Mouse (Mus musculus): ENCODE results near the gene Apoa4. TPM values are rescaled to one million over a fixed set of nuclear protein-coding genes. Genes with fewer than 3 reads are reported as not detected.
A peak's percentile ranks its signal among the peaks of the same experiment; 100 is the strongest.

The Apoa4 gene
- total and polyA plus RNA-seq, 3 experiments: not detected

DNA sequence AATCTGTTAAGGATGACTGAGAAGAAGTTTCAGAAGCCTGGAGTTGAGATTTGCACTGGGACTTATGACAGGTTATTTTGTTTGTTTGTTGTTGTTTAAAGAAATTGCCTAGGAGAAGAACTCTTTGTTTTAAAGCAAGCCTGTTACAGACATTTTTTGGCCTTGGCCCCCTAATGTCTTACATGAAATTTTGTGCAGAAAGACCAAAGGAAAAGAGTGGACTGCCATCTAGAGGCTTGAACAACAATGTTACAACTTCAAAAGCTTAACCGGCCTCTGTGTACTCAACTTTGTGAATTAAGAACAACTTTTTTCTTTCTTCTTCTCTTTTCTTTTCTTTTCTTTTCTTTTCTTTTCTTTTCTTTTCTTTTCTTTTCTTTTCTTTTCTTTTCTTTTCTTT is 48.9 kb upstream of the Apoa4 start:
- peak; percentile 62 for DNase-seq (ENCODE audit: extremely low read depth)
- in situ Hi-C loops (cut with MboI; ENCODE audit: low pct_ligation_motif_present, low pct_unique_long_range_greater_than_20kb, low sequenced_read_pairs): no loop called here
- peaks cover 0 to 15% of the 10 kb centered on the region in 2 experiments; a peak in 3 of 4 replicates for H3K4me1 ChIP-seq (ENCODE audit: control insufficient read depth in 1 of 2, insufficient read depth in 2 of 2)
- H3K9me3 ChIP-seq (replicated peaks; ENCODE audit: low read length): no peaks in the 10 kb centered on the region
- no peak overlapping the region for H3K27ac ChIP-seq (ENCODE audit: insufficient read depth, low read depth)
- peaks cover 37 to 77% of the 10 kb centered on the region in 2 experiments for H3K36me3 ChIP-seq (replicated peaks in 1 of 2; ENCODE audit: control insufficient read depth in 1 of 2, insufficient read depth in 1 of 2, low read length in 1 of 2)
- dilution Hi-C loops (cut with MboI; ENCODE audit: extremely low pct_ligation_motif_present, extremely low pct_unique_long_range_greater_than_20kb, low sequenced_read_pairs): no loop called here
- H3K4me3 ChIP-seq (replicated peaks in 1 of 3; ENCODE audit: low read depth in 2 of 3, low read length in 2 of 3, poor library complexity in 1 of 3): no peak overlapping the region
- H3K4me2 ChIP-seq (ENCODE audit: insufficient read depth, low read depth, poor library complexity, severe bottlenecking): no peak overlapping the region
- no peaks in the 10 kb centered on the region for H3K79me2 ChIP-seq (replicated peaks; ENCODE audit: control insufficient read depth, extremely low read depth, insufficient read depth, poor library complexity, severe bottlenecking)
- H3K27me3 ChIP-seq (replicated peaks): no peaks in the 10 kb centered on the region
- H3K9ac ChIP-seq (ENCODE audit: insufficient read depth, low read depth): no peak overlapping the region
- no peak for TF ChIP-seq ZNF384 (IDR thresholded peaks at IDR 0.05; ENCODE audit: low read depth, low read length)
- TF ChIP-seq TBP (conservative IDR thresholded peaks at IDR 0.05; ENCODE audit: low read depth, low read length): no peak
- TF ChIP-seq JUND (conservative IDR thresholded peaks at IDR 0.05; ENCODE audit: low read depth, low read length): no peak
- TF ChIP-seq CTCF (conservative IDR thresholded peaks at IDR 0.05 in 1 of 2, IDR thresholded peaks at IDR 0.05 in 1 of 2; ENCODE audit: low read depth in 2 of 2, low read length in 2 of 2): peak in 1 of 2 experiments; percentile 88; a peak in 2 of 4 replicates
- no peak for TF ChIP-seq POLR2A (IDR thresholded peaks at IDR 0.05; ENCODE audit: low read depth, low read length)
- no peak for TF ChIP-seq SIN3A (IDR thresholded peaks at IDR 0.05; ENCODE audit: low read length)
- no peak for TF ChIP-seq TCF12 (IDR thresholded peaks at IDR 0.05; ENCODE audit: low read depth, low read length)
- no peak for TF ChIP-seq MAX (IDR thresholded peaks at IDR 0.05; ENCODE audit: low read length)
- TF ChIP-seq E2F4 (IDR thresholded peaks at IDR 0.05; ENCODE audit: insufficient replicate concordance, low read depth, low read length): no peak
- TF ChIP-seq BHLHE40 (IDR thresholded peaks at IDR 0.05; ENCODE audit: low read depth, low read length): no peak
- peak; percentile 68 for TF ChIP-seq ZC3H11A (IDR thresholded peaks at IDR 0.05; ENCODE audit: low read depth, low read length)
- TF ChIP-seq RAD21 (IDR thresholded peaks at IDR 0.05; ENCODE audit: low read depth, low read length): peak; percentile 87
- TF ChIP-seq MAZ (IDR thresholded peaks at IDR 0.05; ENCODE audit: low read depth, low read length): no peak
- peak; percentile 83 for TF ChIP-seq SMC3 (IDR thresholded peaks at IDR 0.05; ENCODE audit: low read depth, low read length)
- no peak for TF ChIP-seq PAX5 (IDR thresholded peaks at IDR 0.05; ENCODE audit: low read length)

DNA sequence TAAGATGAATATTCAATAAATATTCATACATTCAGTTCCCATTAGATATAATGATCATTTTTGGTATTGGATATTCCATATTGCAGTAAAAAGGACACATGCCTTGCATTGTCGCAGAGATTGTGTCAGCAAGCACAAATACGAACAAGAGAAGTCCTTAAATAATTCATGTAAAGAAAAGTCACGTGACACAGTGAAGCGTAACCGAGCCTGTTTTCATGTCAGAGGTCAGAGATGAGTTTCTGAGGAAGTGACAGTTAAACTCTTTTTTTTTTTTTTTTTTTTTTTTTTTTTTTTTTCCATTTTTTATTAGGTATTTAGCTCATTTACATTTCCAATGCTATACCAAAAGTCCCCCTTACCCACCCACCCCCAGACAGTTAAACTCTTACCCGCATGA is 47.9 kb upstream of the Apoa4 start:
- H3K27ac ChIP-seq (ENCODE audit: insufficient read depth, low read depth): no peak overlapping the region

More for the DNA sequence above, 47.9 kb upstream of the Apoa4 start:
- dilution Hi-C loops (cut with MboI; ENCODE audit: extremely low pct_ligation_motif_present, extremely low pct_unique_long_range_greater_than_20kb, low sequenced_read_pairs): no loop called here
- Histone ChIP-seq H3K79me2 (replicated peaks; ENCODE audit: control insufficient read depth, extremely low read depth, insufficient read depth, poor library complexity, severe bottlenecking) (no peaks in the 10 kb centered on the region), H3K4me2 (ENCODE audit: insufficient read depth, low read depth, poor library complexity, severe bottlenecking) (no peak overlapping the region), H3K4me1 (ENCODE audit: control insufficient read depth in 1 of 2, insufficient read depth in 2 of 2) (peaks cover 0 to 17% of the 10 kb centered on the region in 2 experiments; a peak in 3 of 4 replicates), H3K27me3 (replicated peaks) (no peaks in the 10 kb centered on the region), H3K9ac (ENCODE audit: insufficient read depth, low read depth) (no peak overlapping the region), H3K4me3 (replicated peaks in 1 of 3; ENCODE audit: low read depth in 2 of 3, low read length in 2 of 3, poor library complexity in 1 of 3) (no peak overlapping the region), H3K36me3 (replicated peaks in 1 of 2; ENCODE audit: control insufficient read depth in 1 of 2, insufficient read depth in 1 of 2, low read length in 1 of 2) (peaks cover 41 to 77% of the 10 kb centered on the region in 2 experiments), H3K9me3 (replicated peaks; ENCODE audit: low read length) (no peaks in the 10 kb centered on the region)
- in situ Hi-C loops (cut with MboI; ENCODE audit: low pct_ligation_motif_present, low pct_unique_long_range_greater_than_20kb, low sequenced_read_pairs): no loop called here
- DNase-seq (ENCODE audit: extremely low read depth): peak; percentile 39
- TF ChIP-seq USF2 (conservative IDR thresholded peaks at IDR 0.05; ENCODE audit: low read depth, low read length): peak; percentile 83
- peak; percentile 86 for TF ChIP-seq ZNF384 (IDR thresholded peaks at IDR 0.05; ENCODE audit: low read depth, low read length)
- peak; percentile 71 for TF ChIP-seq USF1 (IDR thresholded peaks at IDR 0.05; ENCODE audit: low read depth, low read length)
- TF ChIP-seq BHLHE40 (IDR thresholded peaks at IDR 0.05; ENCODE audit: low read depth, low read length): peak; percentile 80
- TF ChIP-seq TCF12 (IDR thresholded peaks at IDR 0.05; ENCODE audit: low read depth, low read length): no peak
- no peak for TF ChIP-seq MXI1 (IDR thresholded peaks at IDR 0.05; ENCODE audit: low read depth, low read length)

Data from CH12.LX (cell line).